Mouse (Mus musculus) bone marrow macrophage, adult 2 months (primary cell): Measurements from ENCODE around the gene Cdh13.

ENCODE experiments used
- CTCF ChIP-seq: IDR thresholded peaks from 2 replicates; pipeline ENCODE4 v1.5.1; 2012; ENCODE audit warnings: low read depth, mild to moderate bottlenecking, low read length, moderate library complexity
- POLR2A ChIP-seq: IDR thresholded peaks from 2 replicates; pipeline ENCODE4 v1.6.1; 2012; ENCODE audit warnings: mild to moderate bottlenecking, low read depth, low read length, borderline replicate concordance

GRCm38 (mm10) chr8:119272891-119273290 is 989.4 kb downstream of the Cdh13 start:
- TF ChIP-seq POLR2A = no peak
- no peak for TF ChIP-seq CTCF
